Mouse (Mus musculus) neural tube, embryonic 14.5 days (tissue): Measurements from ENCODE around the gene Tmem98. TPM values are rescaled to one million over a fixed set of nuclear protein-coding genes. Genes with fewer than 3 reads are reported as not detected.

Experiments used
- ATAC-seq: fragments of 200-750 bp; cut with Nextera tagmentation; 2 replicates; pipeline ENCODE4 v1.8.0; 2017; ENCODE audit warnings: low read depth, mild to moderate bottlenecking, moderate TSS enrichment, moderate library complexity
- H3K27ac ChIP-seq: fragments of 300-500 bp; sonication (generic); 2 replicates; pipeline ENCODE4 v1.5.1; 2014; ENCODE audit warnings: low read depth, mild to moderate bottlenecking, control low read depth, low read length, moderate library complexity, mixed read lengths
- H3K27me3 ChIP-seq: fragments of 300-500 bp; sonication (generic); 2 replicates; pipeline ENCODE4 v1.6.1; 2014; ENCODE audit warnings: low read length; ENCODE audit not compliant: control insufficient read depth, insufficient read depth
- H3K36me3 ChIP-seq: fragments of 300-500 bp; sonication (generic); 2 replicates; pipeline ENCODE4 v1.6.1; 2014; ENCODE audit warnings: low read length, mixed read lengths; ENCODE audit not compliant: control insufficient read depth, insufficient read depth
- H3K4me1 ChIP-seq: fragments of 300-500 bp; sonication (generic); 2 replicates; pipeline ENCODE4 v1.6.1; 2014; ENCODE audit warnings: low read length; ENCODE audit not compliant: control insufficient read depth, insufficient read depth
- H3K4me2 ChIP-seq: fragments of 300-500 bp; sonication (generic); 2 replicates; pipeline ENCODE4 v1.6.1; 2014; ENCODE audit warnings: mild to moderate bottlenecking, low read depth, low read length, control low read depth
- H3K4me3 ChIP-seq: fragments of 300-500 bp; sonication (generic); 2 replicates; pipeline ENCODE4 v1.5.1; 2014; ENCODE audit warnings: low read depth, low read length, control low read depth, mixed read lengths
- H3K9ac ChIP-seq: fragments of 300-500 bp; sonication (generic); replicated peaks from 2 replicates; pipeline ENCODE4 v1.6.1; 2014; ENCODE audit warnings: low read depth, mild to moderate bottlenecking, control low read depth, low read length, mixed read lengths
- H3K9me3 ChIP-seq: fragments of 300-500 bp; sonication (generic); 2 replicates; pipeline ENCODE4 v1.6.1; 2016; ENCODE audit warnings: low read length; ENCODE audit not compliant: control insufficient read depth
- WGBS: fragments of 180-500 bp; shearing (Covaris S2); extraction: QIAGEN DNeasy Blood & Tissue Kit; methylation state at CpG from one replicate; pipeline ENCODE4 v1.1.7; 2014; 5-methylcytosine and 5-hydroxymethylcytosine counted together
- polyA plus RNA-seq: library from polyadenylated mRNA; unstranded; fragments of >200 nt; fragmentation: Nextera tagmentation; extraction: Ambion mirVana; gene quantifications from 2 replicates; pipeline ENCODE4 v1.2.1, GENCODE M21; 2014

Gene Tmem98
- polyA plus RNA-seq, 1 experiment from 2014 or later = 12.1 TPM

GRCm38 (mm10) chr11:80856827-80857226 lies 46.9 kb downstream of the Tmem98 start:
- no peak overlapping the region for H3K9ac ChIP-seq
- no peak overlapping the region for H3K4me3 ChIP-seq
- no peaks in the 10 kb centered on the region for H3K27me3 ChIP-seq
- no peaks in the 10 kb centered on the region for H3K9me3 ChIP-seq
- no peak for ATAC-seq
- WGBS = 92% methylated on average over 2 of the region's 2 CpGs
- no peak overlapping the region for H3K27ac ChIP-seq
- H3K4me2 ChIP-seq = no peak overlapping the region
- no peaks in the 10 kb centered on the region for H3K4me1 ChIP-seq
- H3K36me3 ChIP-seq = no peaks in the 10 kb centered on the region

- H3K4me1 ChIP-seq = no peaks in the 10 kb centered on the region
- 73% methylated on average over 10 of the region's 10 CpGs for WGBS
- no peak within 1 kb of the TSS for H3K4me3 ChIP-seq
- H3K27ac ChIP-seq = no peak within 1 kb of the TSS
- H3K27me3 ChIP-seq = no peaks in the 10 kb centered on the region
- ATAC-seq = no peak
- H3K9me3 ChIP-seq = no peaks in the 10 kb centered on the region
- H3K4me2 ChIP-seq = no peak within 1 kb of the TSS
- H3K36me3 ChIP-seq = no peaks in the 10 kb centered on the region
- H3K9ac ChIP-seq = no peak within 1 kb of the TSS
These were observed 48.1 kb downstream of the Tmem98 start, which contains the start of gene Spaca3 for GRCm38 (mm10) chr11:80858065-80858464. Gene Spaca3, plus strand, starts transcription at chr11:80858365.

GRCm38 (mm10) chr11:80862941-80863340 lies 53.0 kb downstream of the Tmem98 start:
- WGBS = 94% methylated on average over 7 of the region's 7 CpGs
- H3K36me3 ChIP-seq = no peaks in the 10 kb centered on the region
- H3K27ac ChIP-seq = no peak overlapping the region
- no peak for ATAC-seq
- no peaks in the 10 kb centered on the region for H3K9me3 ChIP-seq
- H3K4me1 ChIP-seq = no peaks in the 10 kb centered on the region
- no peaks in the 10 kb centered on the region for H3K27me3 ChIP-seq
- H3K4me2 ChIP-seq = no peak overlapping the region
- no peak overlapping the region for H3K9ac ChIP-seq
- no peak overlapping the region for H3K4me3 ChIP-seq

GRCm38 (mm10) chr11:80868039-80868438 lies 58.1 kb downstream of the Tmem98 start:
- H3K9me3 ChIP-seq = no peaks in the 10 kb centered on the region
- H3K4me3 ChIP-seq = no peak overlapping the region
- H3K27ac ChIP-seq = no peak overlapping the region
- H3K9ac ChIP-seq = no peak overlapping the region
- no peak for ATAC-seq
- no peaks in the 10 kb centered on the region for H3K4me1 ChIP-seq
- 94% methylated on average over 1 of the region's 1 CpGs for WGBS
- H3K27me3 ChIP-seq = no peaks in the 10 kb centered on the region
- H3K4me2 ChIP-seq = no peak overlapping the region
- H3K36me3 ChIP-seq = no peaks in the 10 kb centered on the region

Other genes with a start within 250 kb of the Tmem98 start
- 2.4 and 2.9 TPM in 2 replicates for gene Myo1d, start 30.1 kb upstream of the Tmem98 start, polyA plus RNA-seq
- not detected in 2 replicates for gene Spaca3, start 48.2 kb downstream of the Tmem98 start, polyA plus RNA-seq